Mouse (Mus musculus): ENCODE results near the gene Brwd3.

The Brwd3 gene

DNA sequence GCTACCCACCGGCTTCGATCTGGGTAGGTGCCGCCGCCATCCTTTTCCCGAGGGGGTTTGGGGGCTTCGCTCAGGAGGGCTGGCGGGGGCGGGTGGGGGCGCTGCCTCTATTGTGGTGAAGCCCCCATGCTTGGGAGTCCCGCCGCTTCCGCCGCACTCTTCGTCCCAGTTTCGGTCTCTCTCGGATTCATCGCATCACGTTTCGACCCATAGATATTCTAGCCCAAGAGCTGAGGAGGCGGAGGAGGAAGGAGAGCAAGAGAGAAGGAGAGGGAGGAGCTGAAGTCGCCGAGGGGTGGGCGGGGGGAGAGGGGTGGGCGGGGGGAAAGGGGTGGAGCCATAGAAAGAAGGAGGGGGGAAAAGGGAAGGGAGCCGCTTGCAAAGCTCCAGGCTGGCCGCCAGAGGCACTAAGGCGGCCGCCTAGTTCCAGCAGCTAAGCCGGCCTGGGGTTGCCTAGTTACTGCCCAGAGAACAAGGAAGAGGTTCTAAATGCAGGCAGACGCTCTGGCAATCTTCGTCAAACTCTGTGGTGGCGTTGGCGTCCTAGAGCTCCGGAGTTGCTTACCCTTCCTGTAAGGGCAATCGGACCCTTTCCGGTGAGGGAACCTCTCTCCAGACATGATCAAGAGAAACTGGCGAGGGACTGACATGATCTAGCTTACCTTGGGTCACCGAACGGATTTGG lies at the start of gene Brwd3:
Gene Brwd3, minus strand, starts transcription at position 283 of the 685 bp plus-strand sequence.
- peak; percentile 77 for DNase-seq (ENCODE audit: extremely low spot score)

DNA sequence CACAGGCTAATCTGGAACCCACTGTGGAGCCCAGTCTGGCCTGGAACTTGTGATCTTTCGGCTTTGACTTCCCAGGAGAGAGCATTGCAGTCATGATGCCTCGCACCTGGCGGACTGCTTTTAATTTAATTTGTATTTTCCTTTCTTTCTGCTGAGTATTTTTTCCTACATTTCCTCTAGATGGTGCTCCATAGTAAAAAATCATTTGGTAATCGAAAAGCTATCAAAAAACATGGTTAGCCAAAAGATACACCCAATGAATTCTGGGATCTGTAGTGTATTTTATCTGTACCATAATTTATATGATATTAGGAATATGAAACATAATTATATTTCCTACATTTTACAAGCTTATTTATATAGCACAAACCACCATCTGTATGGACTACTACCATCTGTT lies 28.5 kb upstream of the Brwd3 start:
- no peak for DNase-seq (ENCODE audit: extremely low spot score)

DNA sequence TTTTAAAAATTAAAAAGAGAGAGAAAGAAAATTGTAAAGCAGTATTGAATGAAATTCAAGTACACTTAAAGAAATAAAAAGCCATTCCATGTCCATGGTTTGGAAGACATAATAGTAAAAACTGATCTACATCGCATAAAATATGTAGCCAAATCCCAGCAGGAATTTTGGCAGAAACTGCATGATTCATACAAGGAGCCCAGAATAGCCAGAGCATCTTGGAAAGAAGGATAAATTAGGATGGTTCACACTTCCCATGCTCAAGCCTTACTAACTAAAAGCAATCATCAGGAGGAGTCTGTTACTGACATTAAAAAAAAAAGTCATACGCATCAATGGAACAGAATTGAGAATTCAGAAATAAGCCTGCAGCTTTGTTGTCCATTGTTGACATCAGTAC lies 8.5 kb upstream of the Brwd3 start:
- DNase-seq (ENCODE audit: extremely low spot score), result no peak

DNA sequence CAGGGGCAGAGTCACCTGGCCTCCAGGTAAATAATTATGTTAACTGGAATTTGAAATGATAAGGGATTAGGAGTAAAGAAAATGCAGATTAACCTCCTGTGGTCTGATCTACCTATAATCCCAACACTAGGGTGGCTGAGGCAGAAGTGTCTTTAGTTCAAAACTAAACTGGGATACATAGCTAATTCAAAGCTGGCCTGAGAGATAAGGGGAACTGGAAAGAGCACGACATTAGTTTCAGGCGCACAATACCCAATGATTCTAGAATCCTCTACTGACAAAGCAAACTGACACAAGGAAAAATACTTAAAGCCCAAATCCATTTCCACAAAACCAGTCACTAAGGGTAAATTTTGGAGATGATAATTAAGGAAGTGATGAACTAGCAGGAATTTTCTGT lies 2.2 kb upstream of the Brwd3 start:
- DNase-seq (ENCODE audit: extremely low spot score), result no peak

DNA sequence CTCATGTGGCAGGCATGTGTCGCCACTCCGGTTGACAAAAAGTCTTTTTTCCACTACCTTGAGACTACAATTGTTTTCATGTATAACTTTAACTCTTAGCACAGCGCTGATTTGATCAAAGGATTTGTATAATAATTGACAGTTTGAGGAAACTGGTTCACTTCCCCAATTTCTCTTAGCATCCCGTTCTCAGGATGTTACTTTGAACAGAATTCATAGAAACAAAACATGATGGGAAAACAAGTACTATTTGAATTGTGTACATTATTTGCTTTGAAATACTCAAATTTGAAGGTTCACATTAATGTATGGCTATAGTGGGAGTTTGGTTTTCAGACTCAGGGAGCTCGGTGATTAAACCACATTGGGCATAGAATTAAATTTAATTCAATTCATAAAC lies 1.1 kb upstream of the Brwd3 start:
- DNase-seq (ENCODE audit: extremely low spot score), result no peak

DNA sequence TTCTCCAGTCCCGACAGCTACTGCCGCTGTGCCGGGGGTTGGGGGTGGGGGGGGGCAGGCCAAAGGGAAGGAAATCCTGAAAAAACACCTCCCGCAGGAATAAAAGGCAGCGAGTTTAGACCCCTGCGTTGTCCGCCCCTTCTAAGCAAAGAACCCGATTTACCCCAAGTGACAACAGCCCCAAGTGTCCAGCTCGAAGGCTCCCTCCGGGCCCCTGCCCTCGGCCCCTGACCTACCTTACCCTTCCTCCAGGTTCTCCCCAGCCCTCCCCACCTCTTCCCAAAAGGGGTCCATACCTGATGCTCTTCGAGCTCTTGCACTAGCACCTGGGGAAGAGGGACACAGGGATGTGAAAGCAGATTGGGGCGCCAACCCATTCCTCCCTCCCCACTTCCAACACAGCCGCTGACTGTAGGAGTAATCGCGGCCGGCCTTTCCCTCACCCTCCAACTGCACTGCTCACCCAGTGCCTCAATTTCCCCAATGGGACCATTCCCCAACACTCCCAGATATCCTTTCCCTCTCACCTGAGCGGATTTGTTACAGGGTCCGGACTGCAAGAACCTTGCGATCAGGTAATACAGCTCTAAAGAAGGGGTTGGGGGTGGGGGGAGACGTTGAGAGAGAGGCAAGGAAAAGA lies 671 bp downstream of the Brwd3 start:
- peak; percentile 22 for DNase-seq (ENCODE audit: extremely low spot score)

DNA sequence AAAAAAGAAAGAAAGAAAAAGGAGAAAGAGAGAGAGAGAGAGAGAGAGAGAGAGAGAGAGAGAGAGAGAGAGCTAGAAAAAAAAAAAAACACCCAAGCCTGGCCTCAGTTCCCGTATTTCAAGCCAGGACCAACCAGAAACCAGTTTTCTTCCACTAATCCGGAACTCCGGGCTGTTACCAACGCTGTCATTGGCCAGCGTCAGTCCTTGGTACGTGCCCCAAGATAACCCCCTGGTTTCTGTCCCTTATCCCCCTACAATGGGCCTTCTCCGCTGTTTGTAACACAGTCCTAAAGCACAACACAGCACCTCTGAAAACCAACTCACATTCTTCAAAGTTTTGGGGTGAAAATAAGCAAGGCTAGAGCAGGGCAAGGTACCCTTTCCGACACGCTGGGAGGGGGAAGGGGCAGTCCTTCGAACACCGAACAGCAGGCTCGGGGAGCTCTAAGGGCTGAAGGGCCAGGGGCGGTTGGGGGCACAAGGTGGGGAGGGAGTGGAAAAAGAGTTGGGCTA lies 1.4 kb downstream of the Brwd3 start:
- DNase-seq (ENCODE audit: extremely low spot score), result peak; percentile 68

DNA sequence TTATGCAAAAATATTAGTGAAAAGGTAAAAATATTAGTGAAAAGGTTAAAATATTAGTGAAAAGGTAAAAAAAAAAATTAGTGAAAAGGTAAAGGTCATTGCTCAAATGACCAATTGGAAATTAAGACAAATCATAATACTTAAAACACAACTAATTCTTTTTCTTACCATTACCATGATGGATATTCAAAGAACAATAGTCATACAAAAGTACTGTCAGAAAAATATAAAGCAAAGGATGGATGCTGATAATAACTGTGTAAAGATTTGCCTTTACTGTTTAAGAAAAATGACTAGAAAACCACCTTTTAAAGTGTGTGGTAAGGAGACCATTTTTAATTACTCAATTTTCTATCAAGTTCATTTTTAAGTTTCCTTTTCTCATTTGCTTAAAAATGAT lies 2.9 kb downstream of the Brwd3 start:
- DNase-seq (ENCODE audit: extremely low spot score), result no peak

DNA sequence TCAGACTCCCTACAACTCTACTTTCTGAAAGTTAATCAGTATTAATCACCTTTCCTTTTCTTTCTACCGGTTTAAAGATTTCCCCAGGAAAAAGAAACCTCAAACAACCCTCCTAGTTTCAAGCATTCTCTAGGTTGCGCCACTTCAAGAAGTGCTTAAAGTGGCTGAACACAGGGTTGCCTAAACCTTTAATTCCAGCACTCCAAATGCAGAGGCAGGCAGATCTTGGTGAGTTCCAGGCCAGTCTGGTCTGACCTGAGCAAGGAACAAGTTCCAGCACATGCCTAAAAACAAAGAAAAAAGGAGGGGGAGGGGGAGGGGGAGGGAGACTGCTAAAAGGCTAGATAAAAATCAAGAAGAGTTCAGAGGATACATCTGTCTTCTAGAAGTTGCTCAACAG lies 6.1 kb downstream of the Brwd3 start:
- DNase-seq (ENCODE audit: extremely low spot score), result no peak

DNA sequence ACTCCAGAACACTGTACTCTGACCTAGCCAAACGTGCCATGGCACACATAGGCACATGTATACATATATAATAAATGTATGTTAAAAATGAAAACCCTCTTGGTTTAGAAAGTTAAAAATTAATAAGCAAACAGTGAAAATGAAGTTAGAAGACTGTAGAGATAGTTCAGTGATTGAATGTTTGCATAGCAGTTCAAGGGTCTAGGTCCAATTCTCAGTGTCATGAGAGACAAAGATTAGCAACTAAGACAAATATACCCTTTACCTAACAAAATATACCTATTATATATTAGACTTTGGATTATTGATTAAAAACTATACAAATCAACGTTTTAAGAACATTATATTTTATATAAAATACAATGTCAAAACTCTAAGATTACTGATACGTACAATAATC lies 36.9 kb downstream of the Brwd3 start:
- DNase-seq (ENCODE audit: extremely low spot score), result no peak

DNA sequence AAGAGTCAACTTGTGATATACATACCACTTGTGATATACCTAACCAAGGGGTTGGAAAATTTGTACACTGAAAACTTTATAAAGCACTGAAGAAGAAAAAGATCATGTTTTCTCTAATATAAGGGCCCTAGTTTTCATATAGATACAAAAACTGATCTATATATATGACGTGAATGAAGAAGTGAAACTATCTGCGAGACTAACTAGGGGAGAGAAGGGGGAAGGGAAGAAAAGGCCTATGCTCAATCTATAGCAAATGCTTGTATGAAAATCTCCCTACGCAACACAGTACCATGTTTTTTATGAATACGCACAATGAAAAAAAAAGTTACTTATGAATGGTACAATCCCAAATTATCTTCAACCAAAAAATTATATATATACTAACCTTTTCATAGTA lies 50.4 kb downstream of the Brwd3 start:
- DNase-seq (ENCODE audit: extremely low spot score), result no peak

DNA sequence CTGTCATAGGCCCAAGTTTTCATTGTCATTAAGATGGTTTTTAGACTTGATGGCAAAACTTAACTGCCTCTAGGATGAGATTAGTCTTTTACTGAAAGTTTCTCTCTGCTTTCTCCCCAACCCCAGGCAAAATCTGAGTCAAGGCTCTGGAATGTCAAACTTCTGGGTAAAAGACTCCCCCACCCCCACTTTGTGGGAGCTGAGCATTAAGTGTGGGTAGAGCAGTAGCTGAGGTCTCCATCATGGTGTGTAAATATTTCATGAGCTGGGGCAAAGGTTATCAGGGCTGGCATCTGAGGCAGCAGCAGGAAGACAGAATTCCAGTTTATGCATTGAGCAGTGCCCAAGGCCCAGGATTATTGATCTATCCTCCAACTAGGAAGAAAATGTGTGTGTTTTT lies 102.4 kb downstream of the Brwd3 start:
- DNase-seq (ENCODE audit: extremely low spot score), result peak; percentile 6

DNA sequence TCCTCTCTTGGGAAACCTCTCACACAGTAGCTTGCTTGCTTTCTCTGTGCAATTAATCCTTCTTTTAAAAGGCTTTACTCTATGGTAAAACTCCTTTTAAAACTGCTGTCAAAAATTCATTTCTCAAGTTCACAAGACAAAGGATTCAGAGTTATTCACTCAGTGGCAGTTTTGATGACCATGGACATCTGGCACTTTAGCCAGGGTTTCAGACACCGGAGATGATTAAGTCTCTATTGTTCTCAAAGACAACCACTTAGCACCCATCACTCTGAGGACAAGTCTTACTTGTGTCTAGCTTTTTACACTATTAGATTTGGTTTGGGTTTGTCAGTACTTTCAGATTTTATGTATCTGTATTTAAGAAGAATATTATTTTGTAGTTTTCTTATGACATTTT lies 104.6 kb downstream of the Brwd3 start:
- no peak for DNase-seq (ENCODE audit: extremely low spot score)

DNA sequence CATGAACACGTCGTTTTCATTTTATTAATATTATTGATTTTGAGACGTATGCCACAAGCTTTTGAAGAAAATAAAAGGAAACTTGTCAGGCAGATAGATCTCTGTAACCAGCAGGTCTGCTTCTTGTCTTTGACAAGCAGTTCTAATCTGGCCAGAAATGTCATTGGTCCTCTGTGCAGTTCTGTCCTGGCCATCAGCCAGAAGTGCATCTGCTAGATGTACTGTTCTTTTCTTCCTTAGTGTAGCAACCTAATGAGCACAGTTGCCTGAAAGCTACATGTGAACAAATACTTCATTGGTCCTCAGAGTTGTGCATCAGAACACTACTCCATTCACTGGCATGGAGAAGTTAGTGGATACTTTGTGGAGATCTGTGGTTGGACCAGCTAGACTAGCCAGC lies 105.1 kb downstream of the Brwd3 start:
- DNase-seq (ENCODE audit: extremely low spot score), result no peak

DNA sequence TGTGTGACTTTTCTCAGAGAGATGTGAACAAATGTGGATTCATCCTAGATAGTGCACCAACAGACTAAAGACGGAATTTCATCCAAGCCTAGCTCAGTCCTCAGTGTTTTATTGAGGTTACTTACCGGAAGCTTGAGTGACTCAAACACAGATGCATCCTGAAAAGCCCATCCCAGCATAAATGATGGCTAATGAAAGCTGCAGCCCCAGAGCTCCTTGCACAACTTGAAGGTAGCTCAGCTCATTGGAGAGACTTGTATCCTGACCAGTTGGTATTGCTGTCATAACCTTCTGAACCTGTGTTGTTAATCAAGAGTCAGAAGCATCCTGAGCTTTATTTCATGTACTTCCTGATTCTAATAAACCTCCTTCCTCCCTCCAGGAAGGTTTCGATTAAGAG lies 105.8 kb downstream of the Brwd3 start:
- DNase-seq (ENCODE audit: extremely low spot score), result no peak

DNA sequence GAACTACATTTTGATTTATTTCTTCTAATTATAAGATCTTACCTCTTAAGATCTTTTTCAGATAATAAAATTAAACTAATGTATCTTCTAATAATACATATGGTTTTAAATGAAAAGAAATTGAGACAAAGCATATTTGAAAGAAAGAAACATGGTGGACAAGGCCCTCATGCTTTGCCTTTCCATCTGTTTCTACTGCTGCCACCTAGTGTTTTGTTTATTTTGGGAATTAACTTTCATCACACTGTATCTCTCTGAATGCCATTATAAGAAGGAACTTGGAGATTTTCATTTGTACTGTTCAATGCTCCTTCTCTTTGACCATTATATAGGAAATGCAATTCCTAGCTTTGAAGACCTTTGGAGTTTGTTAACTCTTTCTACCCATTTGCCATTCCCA lies 109.9 kb downstream of the Brwd3 start:
- DNase-seq (ENCODE audit: extremely low spot score), result no peak

DNA sequence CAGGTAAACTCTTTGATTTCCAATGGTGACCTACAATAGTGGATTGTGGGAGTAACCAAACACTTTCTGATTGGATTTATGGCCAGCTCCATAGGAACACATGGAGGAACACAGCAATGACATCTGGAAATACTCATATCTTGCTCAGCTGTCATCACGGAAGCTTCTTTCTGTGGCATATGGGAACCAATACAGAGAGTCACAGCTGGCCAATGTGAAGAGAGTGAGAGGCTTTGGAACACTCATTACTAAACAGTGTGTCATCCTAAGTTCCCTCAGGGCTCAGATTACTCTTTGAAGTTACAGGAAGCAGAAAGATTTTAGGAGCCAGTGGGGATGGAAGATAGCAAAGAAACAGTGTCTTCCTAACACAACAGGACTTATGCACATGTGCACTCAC lies 111.7 kb downstream of the Brwd3 start:
- DNase-seq (ENCODE audit: extremely low spot score), result no peak

DNA sequence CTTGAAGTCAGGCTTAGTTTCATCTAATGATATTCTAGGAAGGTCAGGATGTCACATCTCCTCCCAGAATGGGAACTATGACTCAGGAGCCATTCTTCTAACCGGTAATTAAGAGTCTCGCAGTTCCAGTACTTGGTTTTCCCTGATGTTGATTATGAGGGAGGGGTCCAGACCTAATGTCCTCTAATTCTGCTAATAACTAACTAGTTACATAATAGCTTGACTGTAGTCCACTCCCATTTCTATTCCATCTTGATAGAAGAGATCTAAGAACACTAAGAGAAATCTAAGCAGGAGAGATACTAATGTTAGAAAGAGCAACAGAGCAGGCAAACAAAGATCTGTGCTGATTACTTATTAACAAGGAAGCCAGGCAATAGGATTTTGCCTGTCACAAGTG lies 129.9 kb downstream of the Brwd3 start:
- no peak for DNase-seq (ENCODE audit: extremely low spot score)

All from embryo, embryonic 9.5 days (tissue).